Mouse (Mus musculus): ENCODE data around the gene Sergef. TPM values are rescaled to one million over a fixed set of nuclear protein-coding genes. Genes with fewer than 3 reads are reported as not detected.

Sergef gene
- polyA plus RNA-seq, 1 experiment from 2014 or later = 23.4 TPM

GRCm38 (mm10) chr7:46396231-46396927, 243.2 kb downstream of the Sergef start, which contains the start of gene Kcnc1:
Gene Kcnc1, plus strand, starts transcription at chr7:46396497.
- Histone ChIP-seq H3K27ac (ENCODE audit: low read depth, low read length) (peak within 1 kb of the TSS; percentile 75), H3K4me1 (ENCODE audit: control insufficient read depth, insufficient read depth, low read length) (peaks cover 16% of the 10 kb centered on the region; the same call in 1 of the 2 replicates), H3K9ac (ENCODE audit: low read length) (peak within 1 kb of the TSS; percentile 87), H3K9me3 (replicated peaks; ENCODE audit: control insufficient read depth, low read length) (no peaks in the 10 kb centered on the region), H3K36me3 (ENCODE audit: control insufficient read depth, insufficient read depth, low read length) (no peaks in the 10 kb centered on the region), H3K4me2 (ENCODE audit: low read length) (peak within 1 kb of the TSS; percentile 76), H3K4me3 (ENCODE audit: low read depth, low read length) (peak within 1 kb of the TSS; percentile 78), H3K27me3 (replicated peaks; ENCODE audit: control insufficient read depth, insufficient read depth, low read length) (peaks cover 42% of the 10 kb centered on the region)
- ATAC-seq (peak; percentile 69), DNase-seq (ENCODE audit: low spot score) (peak; percentile 83)
- WGBS = under 1% methylated on average over 55 of the region's 93 CpGs

DNA sequence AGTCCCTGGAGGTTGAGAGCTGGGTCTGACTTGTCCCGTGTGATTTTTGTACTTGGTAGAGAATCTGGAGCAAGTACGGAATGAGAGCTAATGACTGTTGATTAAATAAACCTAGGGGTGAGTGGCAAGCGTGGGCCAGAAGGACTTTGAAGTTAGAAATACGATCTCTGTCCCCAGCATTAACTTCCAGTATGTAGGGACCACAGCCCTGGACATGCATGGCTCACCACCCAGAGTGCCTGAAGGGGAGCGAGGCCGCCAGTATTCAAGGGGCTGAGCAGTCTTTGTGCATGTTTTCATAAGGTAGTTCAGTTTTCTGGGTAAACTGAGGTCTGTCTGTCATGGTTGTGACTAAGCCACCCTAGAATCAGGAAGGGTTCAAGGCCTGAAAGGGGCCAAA, 244.0 kb downstream of the Sergef start:
- no peaks in the 10 kb centered on the region for H3K9me3 ChIP-seq (replicated peaks; ENCODE audit: control insufficient read depth, low read length)
- H3K9ac ChIP-seq (ENCODE audit: low read length) = no peak overlapping the region
- peak overlapping the region; percentile 78 for H3K4me3 ChIP-seq (ENCODE audit: low read depth, low read length)
- H3K27ac ChIP-seq (ENCODE audit: low read depth, low read length) = no peak overlapping the region
- H3K4me1 ChIP-seq (ENCODE audit: control insufficient read depth, insufficient read depth, low read length) = peaks cover 16% of the 10 kb centered on the region; the same call in 1 of the 2 replicates
- peaks cover 42% of the 10 kb centered on the region for H3K27me3 ChIP-seq (replicated peaks; ENCODE audit: control insufficient read depth, insufficient read depth, low read length)
- peak overlapping the region; percentile 76 for H3K4me2 ChIP-seq (ENCODE audit: low read length)
- no peak for ATAC-seq
- DNase-seq (ENCODE audit: low spot score) = no peak
- no peaks in the 10 kb centered on the region for H3K36me3 ChIP-seq (ENCODE audit: control insufficient read depth, insufficient read depth, low read length)
- WGBS = 45% methylated on average over 6 of the region's 6 CpGs

- Histone ChIP-seq H3K9ac (ENCODE audit: low read length) (no peak overlapping the region), H3K27me3 (replicated peaks; ENCODE audit: control insufficient read depth, insufficient read depth, low read length) (peaks cover 42% of the 10 kb centered on the region), H3K36me3 (ENCODE audit: control insufficient read depth, insufficient read depth, low read length) (no peaks in the 10 kb centered on the region), H3K4me3 (ENCODE audit: low read depth, low read length) (no peak overlapping the region), H3K4me2 (ENCODE audit: low read length) (no peak overlapping the region), H3K9me3 (replicated peaks; ENCODE audit: control insufficient read depth, low read length) (no peaks in the 10 kb centered on the region), H3K27ac (ENCODE audit: low read depth, low read length) (no peak overlapping the region), H3K4me1 (ENCODE audit: control insufficient read depth, insufficient read depth, low read length) (peaks cover 12% of the 10 kb centered on the region; the same call in 1 of the 2 replicates)
- DNase-seq (ENCODE audit: low spot score) (no peak), ATAC-seq (no peak)
- WGBS = 62% methylated on average over 4 of the region's 4 CpGs
These were observed 244.7 kb downstream of the Sergef start for GRCm38 (mm10) chr7:46394933-46395332.

DNA sequence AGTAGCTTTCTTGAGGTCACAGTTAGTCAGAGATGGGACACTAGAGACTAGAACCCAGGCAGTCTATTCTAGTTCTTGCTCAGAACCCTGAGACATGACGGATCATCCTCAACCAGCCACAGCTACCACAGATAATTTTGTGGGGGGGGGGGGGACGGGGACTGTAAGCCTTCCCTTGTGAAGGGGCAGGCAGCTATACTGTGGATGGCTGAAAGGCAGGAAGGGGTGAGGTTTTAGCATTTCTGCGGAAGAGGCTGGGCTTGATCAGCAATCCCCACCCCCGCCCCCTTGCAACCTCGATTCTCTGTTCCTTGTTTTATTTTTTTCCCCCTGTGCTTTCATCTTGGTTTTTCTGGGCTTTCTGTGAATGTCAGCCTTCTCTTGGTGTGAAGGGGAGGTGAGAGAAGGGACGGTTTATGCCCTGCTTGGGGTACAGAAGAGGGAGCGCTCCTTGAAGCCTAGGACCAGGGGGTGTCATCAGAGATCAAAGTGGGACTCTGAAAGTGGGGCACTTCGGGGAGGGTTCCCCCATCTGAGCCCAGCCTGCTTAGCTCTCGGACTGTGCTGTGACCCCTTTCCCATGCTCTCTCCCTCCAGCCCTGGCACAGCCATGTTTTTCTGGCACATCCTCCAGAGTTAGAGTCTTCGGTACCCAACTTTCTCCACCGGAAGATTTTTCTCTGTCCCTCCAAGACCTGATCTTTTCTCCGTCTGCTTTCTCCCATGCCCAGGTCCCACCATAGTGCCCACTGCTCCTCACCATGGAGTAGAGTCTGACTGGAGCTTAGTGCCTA, 245.7 kb downstream of the Sergef start:
- Histone ChIP-seq H3K4me1 (ENCODE audit: control insufficient read depth, insufficient read depth, low read length) (peaks cover 5% of the 10 kb centered on the region; the same call in 1 of the 2 replicates), H3K9me3 (replicated peaks; ENCODE audit: control insufficient read depth, low read length) (no peaks in the 10 kb centered on the region), H3K9ac (ENCODE audit: low read length) (no peak overlapping the region), H3K27ac (ENCODE audit: low read depth, low read length) (no peak overlapping the region), H3K36me3 (ENCODE audit: control insufficient read depth, insufficient read depth, low read length) (no peaks in the 10 kb centered on the region), H3K4me2 (ENCODE audit: low read length) (no peak overlapping the region), H3K27me3 (replicated peaks; ENCODE audit: control insufficient read depth, insufficient read depth, low read length) (peaks cover 37% of the 10 kb centered on the region), H3K4me3 (ENCODE audit: low read depth, low read length) (no peak overlapping the region)
- ATAC-seq (no peak), DNase-seq (ENCODE audit: low spot score) (no peak)
- 39% methylated on average over 12 of the region's 12 CpGs for WGBS

Other genes with a start within 250 kb of the Sergef start
- 3.6 and 6.0 TPM in 2 replicates for gene Kcnc1, start 243.3 kb downstream of the Sergef start, polyA plus RNA-seq (2014; fragmentation: Nextera tagmentation; extraction: Ambion mirVana)
- 0.41 and 0.46 TPM in 2 replicates for gene Tph1, start 32.7 kb upstream of the Sergef start, polyA plus RNA-seq (2014; fragmentation: Nextera tagmentation; extraction: Ambion mirVana)
- gene Saal1, start 70.9 kb upstream of the Sergef start, polyA plus RNA-seq (2014; fragmentation: Nextera tagmentation; extraction: Ambion mirVana) = 24.4 and 25.2 TPM in 2 replicates
- gene Saa3, start 75.9 kb upstream of the Sergef start, polyA plus RNA-seq (2014; fragmentation: Nextera tagmentation; extraction: Ambion mirVana) = 0.34 TPM in 1 of 2 replicates, not detected in the other
- gene Saa4, start 92.8 kb upstream of the Sergef start, polyA plus RNA-seq (2014; fragmentation: Nextera tagmentation; extraction: Ambion mirVana) = not detected in 2 replicates
- not detected in 2 replicates for gene Saa1, start 103.2 kb upstream of the Sergef start, polyA plus RNA-seq (2014; fragmentation: Nextera tagmentation; extraction: Ambion mirVana)
- not detected in 2 replicates for gene Saa2, start 112.0 kb upstream of the Sergef start, polyA plus RNA-seq (2014; fragmentation: Nextera tagmentation; extraction: Ambion mirVana)
- gene Hps5, start 156.3 kb upstream of the Sergef start, polyA plus RNA-seq (2014; fragmentation: Nextera tagmentation; extraction: Ambion mirVana) = 10.1 and 11.3 TPM in 2 replicates
- gene Gtf2h1, start 156.3 kb upstream of the Sergef start, polyA plus RNA-seq (2014; fragmentation: Nextera tagmentation; extraction: Ambion mirVana) = 53.1 and 56.7 TPM in 2 replicates
- 724 and 871 TPM in 2 replicates for gene Ldha, start 201.7 kb upstream of the Sergef start, polyA plus RNA-seq (2014; fragmentation: Nextera tagmentation; extraction: Ambion mirVana)
- gene Ldhc, start 221.4 kb upstream of the Sergef start, polyA plus RNA-seq (2014; fragmentation: Nextera tagmentation; extraction: Ambion mirVana) = not detected in 2 replicates